Mouse (Mus musculus): Measurements from ENCODE around the gene Smok2b.
"Not testable (repeated sequence)": the region's sequence is repeated elsewhere in the genome, so short reads cannot be mapped to it uniquely, and the experiment has no call there.

DNA sequence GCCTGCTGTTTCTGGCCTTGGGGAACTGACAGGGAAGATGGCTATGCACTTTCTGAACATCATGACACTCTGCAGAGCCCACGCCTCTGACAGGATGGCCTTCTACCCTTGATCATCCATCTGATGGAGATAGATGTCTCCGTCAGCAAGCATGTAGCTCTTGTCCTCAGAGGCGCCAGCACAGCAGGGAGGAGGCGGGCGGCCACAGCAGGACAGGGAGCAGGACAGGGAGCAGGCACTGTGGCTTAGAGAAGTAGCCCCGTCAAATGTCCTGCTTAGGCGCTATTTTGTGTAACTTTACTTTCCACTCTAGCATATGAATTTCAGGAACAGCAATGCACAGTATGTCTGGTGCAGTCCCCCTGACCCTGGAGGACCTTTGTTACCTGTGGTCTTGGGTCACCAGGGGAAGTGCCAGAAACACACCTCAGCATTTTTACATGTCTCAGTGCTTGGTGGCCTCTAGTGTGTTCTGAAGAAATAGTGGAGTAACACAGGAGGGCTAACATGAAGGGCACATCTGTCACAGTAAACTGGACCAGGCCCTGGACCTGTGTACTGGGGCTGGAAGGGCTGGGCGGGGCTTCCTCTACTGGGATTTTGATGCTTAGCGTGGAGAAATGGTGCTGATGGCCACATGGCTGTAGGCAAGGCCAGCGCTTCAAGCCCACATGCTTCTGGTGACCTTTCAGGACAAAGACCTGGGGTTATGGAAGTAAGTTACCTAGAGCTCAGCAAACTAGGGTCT, 39.0 kb upstream of the Smok2b start:
- not testable (repeated sequence) for TF ChIP-seq CTCF (IDR thresholded peaks at IDR 0.05; ENCODE audit: extremely low read depth, insufficient read length, insufficient replicate concordance, low read depth, low read length); POLR2A (IDR thresholded peaks at IDR 0.05; ENCODE audit: low read depth, low read length)
